Mouse (Mus musculus): Measurements from ENCODE around the gene Fads6. TPM values are rescaled to one million over a fixed set of nuclear protein-coding genes. Genes with fewer than 3 reads are reported as not detected.

The Fads6 gene
- total RNA-seq, 1 experiment from 2014 or later = 2.8 TPM

DNA sequence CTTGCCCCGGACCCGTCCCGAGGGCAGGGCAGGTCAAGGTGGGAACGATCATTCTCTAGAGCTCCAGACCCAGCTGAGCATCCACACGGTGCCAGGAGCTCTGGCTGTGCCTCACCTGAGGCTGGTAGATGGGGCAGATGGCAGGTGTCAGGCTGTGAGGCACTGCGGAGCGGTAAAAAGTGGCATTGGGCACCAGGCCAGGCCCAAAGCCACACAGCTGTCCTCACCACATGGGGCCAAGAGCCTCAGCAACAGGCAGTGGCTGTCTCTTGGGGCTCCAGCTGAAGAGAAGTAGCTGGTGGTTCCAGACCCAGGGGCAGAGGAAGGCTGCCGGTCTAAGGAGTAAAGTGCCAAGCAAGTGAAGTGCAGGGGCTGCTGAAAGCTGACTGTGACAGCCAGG lies 51.1 kb downstream of the Fads6 start:
- ATAC-seq (replicated peaks in 1 of 2; ENCODE audit: insufficient read depth in 1 of 2, low FRiP score in 2 of 2, low TSS enrichment in 1 of 2, low read depth in 1 of 2, poor library complexity in 2 of 2, severe bottlenecking in 2 of 2) = peak; percentile 17 to 41; a peak in 2 of 4 replicates

- ATAC-seq (replicated peaks in 1 of 2; ENCODE audit: insufficient read depth in 1 of 2, low FRiP score in 2 of 2, low TSS enrichment in 1 of 2, low read depth in 1 of 2, poor library complexity in 2 of 2, severe bottlenecking in 2 of 2) = no peak
Measured at GRCm38 (mm10) chr11:115244840-115245239, 52.6 kb downstream of the Fads6 start.

DNA sequence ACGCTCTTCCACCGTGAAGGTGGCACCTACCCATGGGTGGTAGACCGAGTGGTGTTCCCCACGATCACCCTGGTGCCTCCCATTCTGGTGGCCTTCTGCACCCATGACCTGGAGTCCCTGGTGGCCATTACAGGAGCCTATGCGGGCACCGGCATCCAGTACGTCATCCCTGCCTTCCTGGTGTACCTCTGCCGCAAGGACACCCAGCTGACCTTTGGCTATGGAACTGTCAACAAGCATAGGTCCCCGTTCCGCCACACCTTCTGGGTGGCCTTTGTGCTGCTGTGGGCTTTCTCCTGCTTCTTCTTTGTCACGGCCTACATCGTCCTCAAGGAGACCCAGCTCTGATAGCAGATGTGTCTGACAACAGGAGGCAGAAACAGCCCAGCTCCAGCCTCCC lies 53.7 kb downstream of the Fads6 start:
- ATAC-seq (replicated peaks in 1 of 2; ENCODE audit: insufficient read depth in 1 of 2, low FRiP score in 2 of 2, low TSS enrichment in 1 of 2, low read depth in 1 of 2, poor library complexity in 2 of 2, severe bottlenecking in 2 of 2) = no peak

DNA sequence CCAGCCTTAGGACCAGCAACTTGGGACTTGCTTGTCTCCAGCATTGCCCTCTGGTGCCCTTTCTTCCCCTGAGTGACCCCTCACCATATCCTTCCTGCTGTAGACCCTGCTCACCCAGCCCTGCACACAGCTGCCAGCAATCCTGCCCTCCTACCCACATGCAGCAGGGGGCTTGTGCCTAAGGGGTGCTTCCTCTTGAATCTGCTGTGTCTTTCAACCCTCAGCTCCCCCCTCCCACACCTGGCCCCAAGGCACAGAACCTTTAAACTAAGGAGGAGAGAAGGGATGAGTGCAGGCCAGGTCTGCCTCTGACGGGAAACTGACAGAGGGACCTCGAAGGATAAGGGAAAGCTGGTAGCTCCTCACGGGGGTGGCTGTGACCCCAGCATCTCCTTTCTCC lies 54.7 kb downstream of the Fads6 start:
- ATAC-seq (replicated peaks in 1 of 2; ENCODE audit: insufficient read depth in 1 of 2, low FRiP score in 2 of 2, low TSS enrichment in 1 of 2, low read depth in 1 of 2, poor library complexity in 2 of 2, severe bottlenecking in 2 of 2) = no peak

DNA sequence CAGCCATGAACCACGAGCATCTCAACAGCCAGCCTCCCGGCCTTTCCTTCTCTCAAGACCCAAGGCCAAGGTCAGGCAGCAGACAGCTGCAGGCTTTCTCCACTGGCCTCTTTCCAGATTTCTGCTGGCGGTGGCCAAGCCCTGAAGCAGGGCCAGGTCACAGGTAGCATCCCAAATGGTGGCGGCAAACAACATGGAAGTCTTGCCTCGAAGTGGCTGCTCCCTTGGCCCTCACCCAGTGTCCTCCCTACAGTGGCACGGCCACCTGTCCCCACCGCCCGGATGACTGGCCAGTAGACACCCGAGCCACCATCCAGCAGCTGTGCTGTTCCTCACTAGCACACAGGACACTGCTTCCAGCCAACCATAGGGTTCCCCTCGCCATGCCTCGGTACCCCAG lies 56.1 kb downstream of the Fads6 start:
- no peak for ATAC-seq (replicated peaks in 1 of 2; ENCODE audit: insufficient read depth in 1 of 2, low FRiP score in 2 of 2, low TSS enrichment in 1 of 2, low read depth in 1 of 2, poor library complexity in 2 of 2, severe bottlenecking in 2 of 2)

GRCm38 (mm10) chr11:115236570-115236969 lies 60.9 kb downstream of the Fads6 start:
- no peak for ATAC-seq (replicated peaks in 1 of 2; ENCODE audit: insufficient read depth in 1 of 2, low FRiP score in 2 of 2, low TSS enrichment in 1 of 2, low read depth in 1 of 2, poor library complexity in 2 of 2, severe bottlenecking in 2 of 2)

DNA sequence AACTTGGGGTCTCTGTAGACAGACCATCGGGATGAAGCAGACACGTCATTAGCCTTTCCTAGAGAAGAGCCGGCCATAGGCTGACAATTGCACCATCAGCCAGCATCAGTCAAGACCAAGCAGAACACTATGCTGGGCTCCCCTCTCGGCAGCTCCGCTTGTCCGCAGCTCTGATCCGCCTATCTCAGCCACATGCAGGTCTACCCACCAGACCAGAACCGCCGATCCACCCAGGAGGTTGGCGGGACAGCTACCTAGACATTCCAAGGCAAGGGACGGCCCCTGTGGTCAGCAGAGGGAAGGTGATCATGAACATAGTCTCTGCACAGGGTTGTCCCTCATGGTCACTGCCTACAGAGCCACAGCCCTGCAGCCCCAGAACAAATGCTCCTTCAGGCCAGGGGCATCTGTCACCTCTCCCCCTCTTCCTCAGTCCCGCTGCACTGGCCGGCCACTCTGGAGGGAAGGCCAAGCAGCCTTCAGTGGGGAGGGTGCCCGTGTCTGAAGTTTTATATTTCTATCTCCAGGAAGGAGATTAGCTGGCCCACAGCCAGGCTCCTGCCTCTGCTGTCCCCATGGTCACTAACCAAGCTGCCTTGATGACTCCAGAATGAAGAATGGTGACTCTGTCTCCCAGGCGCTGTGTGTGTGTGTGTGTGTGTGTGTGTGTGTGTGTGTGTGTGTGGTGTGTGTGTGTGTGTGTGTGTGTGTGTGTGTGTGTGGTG lies 63.0 kb downstream of the Fads6 start:
- ATAC-seq (replicated peaks in 1 of 2; ENCODE audit: insufficient read depth in 1 of 2, low FRiP score in 2 of 2, low TSS enrichment in 1 of 2, low read depth in 1 of 2, poor library complexity in 2 of 2, severe bottlenecking in 2 of 2) = no peak

DNA sequence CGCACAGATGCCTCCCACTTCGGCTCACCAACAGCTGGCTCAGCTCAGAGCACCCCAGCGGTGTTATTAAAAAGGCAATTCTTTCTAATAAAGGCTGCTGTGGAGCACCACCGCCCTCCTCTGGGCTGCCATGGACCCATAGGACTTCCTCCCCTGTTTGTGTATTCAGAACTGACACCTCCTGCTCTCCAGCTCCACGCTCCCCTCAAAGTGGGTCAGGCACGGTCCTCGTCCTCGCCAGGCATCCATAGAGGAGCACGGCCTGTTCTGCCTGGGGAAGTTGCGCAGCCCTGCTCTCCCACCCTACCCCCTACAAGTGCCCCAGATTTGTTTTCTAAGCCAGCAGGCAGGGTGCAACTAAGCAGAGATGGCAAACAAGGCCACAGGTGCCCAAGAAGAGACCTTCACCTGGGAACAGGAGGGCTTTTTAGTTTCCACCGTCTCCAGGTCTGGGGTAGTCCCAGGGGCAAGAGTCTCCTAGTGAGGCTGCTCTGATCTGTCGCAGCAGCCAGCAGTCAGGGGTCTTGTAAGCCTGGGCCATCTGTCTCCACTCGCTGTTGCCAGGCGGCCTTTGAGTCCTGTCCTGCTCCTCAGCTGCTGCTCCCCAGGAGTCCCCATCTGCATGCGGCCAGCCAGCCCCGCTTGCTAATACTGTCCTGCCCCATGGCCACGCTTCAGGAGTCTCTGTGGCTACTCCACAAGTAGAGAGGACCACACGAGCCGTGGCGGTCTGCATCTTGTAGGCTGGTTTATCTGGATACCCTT lies 63.8 kb downstream of the Fads6 start:
- ATAC-seq (replicated peaks in 1 of 2; ENCODE audit: insufficient read depth in 1 of 2, low FRiP score in 2 of 2, low TSS enrichment in 1 of 2, low read depth in 1 of 2, poor library complexity in 2 of 2, severe bottlenecking in 2 of 2) = no peak

- ATAC-seq (replicated peaks in 1 of 2; ENCODE audit: insufficient read depth in 1 of 2, low FRiP score in 2 of 2, low TSS enrichment in 1 of 2, low read depth in 1 of 2, poor library complexity in 2 of 2, severe bottlenecking in 2 of 2) = no peak
Measured at GRCm38 (mm10) chr11:115232889-115233288, 64.6 kb downstream of the Fads6 start.

- ATAC-seq (replicated peaks in 1 of 2; ENCODE audit: insufficient read depth in 1 of 2, low FRiP score in 2 of 2, low TSS enrichment in 1 of 2, low read depth in 1 of 2, poor library complexity in 2 of 2, severe bottlenecking in 2 of 2) = no peak
Measured at GRCm38 (mm10) chr11:115231924-115232323, 65.5 kb downstream of the Fads6 start.

- peak; percentile 59 to 82 for ATAC-seq (replicated peaks in 1 of 2; ENCODE audit: insufficient read depth in 1 of 2, low FRiP score in 2 of 2, low TSS enrichment in 1 of 2, low read depth in 1 of 2, poor library complexity in 2 of 2, severe bottlenecking in 2 of 2)
Measured at GRCm38 (mm10) chr11:115231168-115231915, 66.1 kb downstream of the Fads6 start.

Other genes starting within 250 kb of the Fads6 start
- gene Cd300ld3, start 249.3 kb downstream of the Fads6 start, total RNA-seq (2017) = 2.3 TPM in 1 of 2 replicates, not detected in the other
- 0.94 TPM in 1 of 2 replicates, not detected in the other for gene Cd300e, start 235.5 kb downstream of the Fads6 start, total RNA-seq (2017)
- 79.7 TPM in 2 replicates for gene Rab37, start 206.2 kb downstream of the Fads6 start, total RNA-seq (2017)
- gene Cd300lf, start 163.7 kb downstream of the Fads6 start, total RNA-seq (2017) = 3.9 and 5.4 TPM in 2 replicates
- 70.5 and 71.1 TPM in 2 replicates for gene Slc9a3r1, start 134.3 kb downstream of the Fads6 start, total RNA-seq (2017)
- gene Tmem104, start 110.2 kb downstream of the Fads6 start, total RNA-seq (2017) = 3.5 and 4.0 TPM in 2 replicates
- 26.6 and 42.7 TPM in 2 replicates for gene Nat9, start 109.8 kb downstream of the Fads6 start, total RNA-seq (2017)
- not detected in 2 replicates for gene Grin2c, start 30.4 kb downstream of the Fads6 start, total RNA-seq (2017)
- 19.9 and 22.6 TPM in 2 replicates for gene Fdxr, start 20.6 kb downstream of the Fads6 start, total RNA-seq (2017)
- gene Otop2, start 9.5 kb upstream of the Fads6 start, total RNA-seq (2017) = not detected in 2 replicates
- gene Ush1g, start 24.4 kb upstream of the Fads6 start, total RNA-seq (2017) = not detected in 2 replicates
- gene Otop3, start 37.1 kb upstream of the Fads6 start, total RNA-seq (2017) = not detected in 2 replicates
- gene Hid1, start 70.1 kb upstream of the Fads6 start, total RNA-seq (2017) = 2.6 and 7.9 TPM in 2 replicates
- 0.05 TPM in 1 of 2 replicates, not detected in the other for gene Cdr2l, start 84.3 kb upstream of the Fads6 start, total RNA-seq (2017)
- 48.3 and 67.2 TPM in 2 replicates for gene Mrpl58, start 106.1 kb upstream of the Fads6 start, total RNA-seq (2017)
- gene Atp5h, start 122.3 kb upstream of the Fads6 start, total RNA-seq (2017) = 507 and 778 TPM in 2 replicates
- 15.0 and 22.1 TPM in 2 replicates for gene Kctd2, start 122.5 kb upstream of the Fads6 start, total RNA-seq (2017)
- gene Trim80, start 142.9 kb upstream of the Fads6 start, total RNA-seq (2017) = not detected in 2 replicates
- gene Slc16a5, start 164.8 kb upstream of the Fads6 start, total RNA-seq (2017) = not detected in 2 replicates
- gene Armc7, start 178.0 kb upstream of the Fads6 start, total RNA-seq (2017) = 14.7 and 14.9 TPM in 2 replicates
- gene Nt5c, start 194.2 kb upstream of the Fads6 start, total RNA-seq (2017) = 62.3 and 99.8 TPM in 2 replicates
- gene Jpt1, start 216.7 kb upstream of the Fads6 start, total RNA-seq (2017) = 122 and 126 TPM in 2 replicates
- gene Sumo2, start 238.6 kb upstream of the Fads6 start, total RNA-seq (2017) = 501 and 618 TPM in 2 replicates

Measured in hematopoietic stem cell, adult 5-6 weeks (primary cell).